Comparison of ENCODE assay signal across 10 mouse cellular contexts in the genomic region with DNA sequence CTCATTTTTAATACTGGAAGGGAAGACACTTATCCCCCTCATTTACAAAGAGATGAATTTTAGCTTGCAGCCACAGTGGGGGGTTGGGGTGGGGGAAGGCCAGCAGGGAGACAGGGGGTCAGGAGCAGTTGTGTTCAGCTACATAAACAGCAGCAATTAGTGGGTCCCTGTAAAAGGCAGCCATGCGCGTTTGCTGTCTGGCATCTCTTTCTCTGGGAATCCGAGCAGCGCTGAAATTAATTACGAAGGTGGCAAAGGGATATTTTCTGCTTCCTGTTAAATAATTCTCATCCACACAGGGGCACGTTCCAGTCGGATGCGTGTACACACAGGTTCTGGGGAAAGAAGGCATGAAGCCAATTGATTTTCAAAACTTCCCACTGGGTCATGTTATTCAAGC. TPM values are rescaled to one million over a fixed set of nuclear protein-coding genes. Genes with fewer than 3 reads are reported as not detected.
A peak's percentile ranks its signal among the peaks of the same experiment; 100 is the strongest.
DNase-seq lines count a peak whose midpoint lies in the region; ATAC-seq and TF ChIP-seq lines count a peak whose summit lies in the region.
"Had no signal": no experiment of that assay in that cellular context is flagged by ENCODE, and none has a peak within 500 bp of the region (broad histone marks: within the 10 kb centered on the region; RNA-seq: fewer than 3 reads in every experiment).

No protein-coding gene starts in this region.

- peaks cover 12% of the 10 kb centered on the region; the same call in 1 of the 2 replicates for H3K4me1 ChIP-seq in lung, postnatal 0 days (ENCODE audit: insufficient read depth, low read depth, low read length)
- peaks cover 55% of the 10 kb centered on the region for H3K4me1 ChIP-seq in limb, embryonic 11.5 days (ENCODE audit: control insufficient read depth, insufficient read depth, low read length)
- peaks cover 49% of the 10 kb centered on the region for H3K4me1 ChIP-seq in stomach, embryonic 15.5 days

- no peak overlapping the region for H3K4me2 ChIP-seq in lung, postnatal 0 days (replicated peaks; ENCODE audit: low read depth, low read length)
- H3K4me2 ChIP-seq in limb, embryonic 11.5 days (ENCODE audit: low read depth, severe bottlenecking) = 0 out of 2 replicates have a peak overlapping the region, but pooled peaks have one; percentile 20
- H3K4me2 ChIP-seq in stomach, embryonic 15.5 days = no peak overlapping the region

- H3K4me3 ChIP-seq in gastrocnemius, adult 2 months = no peak overlapping the region
- no peak overlapping the region for H3K4me3 ChIP-seq in lung, postnatal 0 days (ENCODE audit: low read depth, low read length)
- H3K4me3 ChIP-seq in limb, embryonic 11.5 days (ENCODE audit: low read depth, low read length) = no peak overlapping the region
- H3K4me3 ChIP-seq in stomach, embryonic 15.5 days (replicated peaks) = no peak overlapping the region

- TF ChIP-seq EP300 in lung, postnatal 0 days (IDR thresholded peaks at IDR 0.05) = no peak

- 31% methylated on average over 8 of the region's 8 CpGs for WGBS in lung, postnatal 0 days
- 8% methylated on average over 8 of the region's 8 CpGs for WGBS in limb, embryonic 11.5 days
- 31% methylated on average over 8 of the region's 8 CpGs for WGBS in stomach, embryonic 15.5 days

- no peaks in the 10 kb centered on the region for H3K27me3 ChIP-seq in lung, postnatal 0 days (replicated peaks; ENCODE audit: insufficient read depth, low read length)
- no peaks in the 10 kb centered on the region for H3K27me3 ChIP-seq in limb, embryonic 11.5 days (ENCODE audit: control insufficient read depth, insufficient read depth, low read length)
- H3K27me3 ChIP-seq in stomach, embryonic 15.5 days (replicated peaks) = no peaks in the 10 kb centered on the region

- H3K27ac ChIP-seq in gastrocnemius, adult 2 months = 0 out of 2 replicates have a peak overlapping the region, but pooled peaks have one; percentile 20
- H3K27ac ChIP-seq in lung, postnatal 0 days (ENCODE audit: low read length) = 0 out of 2 replicates have a peak overlapping the region, but pooled peaks have one; percentile 51
- H3K27ac ChIP-seq in limb, embryonic 11.5 days (replicated peaks; ENCODE audit: low read depth, low read length) = peak overlapping the region; percentile 64; the same call in 1 of the 2 replicates
- peak overlapping the region; percentile 16 for H3K27ac ChIP-seq in stomach, embryonic 15.5 days

- H3K9me3 ChIP-seq in lung, postnatal 0 days (ENCODE audit: low read length) = no peaks in the 10 kb centered on the region
- no peaks in the 10 kb centered on the region for H3K9me3 ChIP-seq in limb, embryonic 11.5 days (ENCODE audit: control insufficient read depth, low read length)
- H3K9me3 ChIP-seq in stomach, embryonic 15.5 days = no peaks in the 10 kb centered on the region

- no peak for DNase-seq in gastrocnemius, adult 2 months
- DNase-seq in gastrocnemius, postnatal 10 days = no peak
- DNase-seq in lung, postnatal 0 days (ENCODE audit: low spot score) = no peak
- no peak for DNase-seq in lung, adult 18-20 months
- DNase-seq in limb, embryonic 11.5 days (ENCODE audit: low spot score) = no peak
- no peak for DNase-seq in gastrocnemius, postnatal 4 days (ENCODE audit: low spot score in 2 of 2)
- DNase-seq in cerebellum, adult 11 months = no peak

- intact Hi-C loops in gastrocnemius, adult 2 months (cut with DNase I) = no loop called here

- no peak overlapping the region for H3K9ac ChIP-seq in lung, postnatal 0 days (replicated peaks; ENCODE audit: low read depth)
- H3K9ac ChIP-seq in limb, embryonic 11.5 days (ENCODE audit: low read length) = no peak overlapping the region
- no peak overlapping the region for H3K9ac ChIP-seq in stomach, embryonic 15.5 days

- no peak for TF ChIP-seq CTCF in gastrocnemius, adult 2 months (IDR thresholded peaks at IDR 0.05)
- TF ChIP-seq CTCF in lung, postnatal 0 days (IDR thresholded peaks at IDR 0.05) = no peak

- H3K36me3 ChIP-seq in lung, postnatal 0 days (ENCODE audit: insufficient read depth, low read length) = no peaks in the 10 kb centered on the region
- H3K36me3 ChIP-seq in limb, embryonic 11.5 days (ENCODE audit: control insufficient read depth, insufficient read depth, low read length) = no peaks in the 10 kb centered on the region
- H3K36me3 ChIP-seq in stomach, embryonic 15.5 days = no peaks in the 10 kb centered on the region

- ATAC-seq in lung, postnatal 0 days = 0 out of 2 replicates have a peak, but pooled peaks have one; percentile 8
- ATAC-seq in limb, embryonic 11.5 days (ENCODE audit: insufficient number of reproducible peaks, low FRiP score, low TSS enrichment, low read depth) = no peak
- no peak for ATAC-seq in stomach, embryonic 15.5 days (ENCODE audit: insufficient read depth, low FRiP score, low read depth)

RNA-seq across cellular contexts. Expression of a gene that starts 35.7 kb away (rescaled TPM):
- total RNA-seq in gastrocnemius, adult 2 months (2021) = under 1 TPM; 0.46 to 0.53 TPM
- 1 to 10 TPM; 6.0 to 6.1 TPM for total RNA-seq in gastrocnemius, postnatal 10 days (2021)
- polyA plus RNA-seq in lung, postnatal 0 days (2015; fragmentation: Nextera tagmentation; extraction: Ambion mirVana) = 6.4 and 7.4 TPM in 2 replicates
- 19.0 and 22.7 TPM in 2 replicates for polyA plus RNA-seq in limb, embryonic 11.5 days (2014; fragmentation: Nextera tagmentation; extraction: Ambion mirVana)
- 6.7 and 7.1 TPM in 2 replicates for polyA plus RNA-seq in stomach, embryonic 15.5 days (2015; fragmentation: Nextera tagmentation; extraction: Ambion mirVana)
- 1 to 10 TPM; 6.3 to 7.5 TPM for total RNA-seq in gastrocnemius, postnatal 4 days (2021)
- total RNA-seq: hematopoietic stem cell, adult 5-6 weeks; megakaryocyte progenitor cell, adult 5-6 weeks had no signal

Comparison
In these comparisons a context has a peak if more than half of its experiments do, and no peak if none do; other contexts are left out.
1. RNA of a gene that starts 35.7 kb away (total RNA-seq): 6.3 to 7.5 TPM in gastrocnemius, postnatal 4 days and 6.0 to 6.1 TPM in gastrocnemius, postnatal 10 days; 0.46 to 0.53 TPM in gastrocnemius, adult 2 months; every median in the first group is over 4 times any median in the second.
2. Peak in every context shown above with its lines, with median percentiles within 50 percentile points of each other: H3K27ac ChIP-seq.